Mouse (Mus musculus): ENCODE measurements around the gene Gse1. TPM values are rescaled to one million over a fixed set of nuclear protein-coding genes. Genes with fewer than 3 reads are reported as not detected.

The Gse1 gene
- polyA plus RNA-seq, 1 experiment: 70.4 TPM

DNA sequence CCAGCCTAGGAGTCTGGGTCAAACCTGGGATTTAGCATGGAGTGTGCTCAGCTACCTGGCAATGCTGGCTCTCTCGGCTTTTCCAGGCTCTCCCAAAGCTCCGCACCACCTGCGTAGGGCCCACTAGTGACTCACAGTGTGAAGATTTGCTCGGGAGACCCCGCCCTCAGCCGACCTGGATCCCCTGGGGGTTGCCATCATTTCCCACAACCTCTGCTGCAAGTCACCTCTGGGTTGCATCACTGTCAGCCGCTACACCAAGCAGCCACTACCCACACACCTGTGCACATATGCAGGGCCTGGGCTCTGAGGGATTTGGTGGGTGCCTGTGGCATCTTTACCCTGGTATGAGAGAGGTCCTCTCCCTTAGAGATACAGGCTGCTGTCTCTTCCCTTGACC, 239.3 kb downstream of the Gse1 start:
- DNase-seq (ENCODE audit: low read depth): no peak
- TF ChIP-seq CTCF (IDR thresholded peaks at IDR 0.05; ENCODE audit: borderline replicate concordance, extremely low read depth, insufficient read depth, insufficient read length) (no peak), POLR2A (IDR thresholded peaks at IDR 0.05; ENCODE audit: borderline replicate concordance, extremely low read depth, insufficient read depth, insufficient read length, poor library complexity, severe bottlenecking) (no peak)

DNA sequence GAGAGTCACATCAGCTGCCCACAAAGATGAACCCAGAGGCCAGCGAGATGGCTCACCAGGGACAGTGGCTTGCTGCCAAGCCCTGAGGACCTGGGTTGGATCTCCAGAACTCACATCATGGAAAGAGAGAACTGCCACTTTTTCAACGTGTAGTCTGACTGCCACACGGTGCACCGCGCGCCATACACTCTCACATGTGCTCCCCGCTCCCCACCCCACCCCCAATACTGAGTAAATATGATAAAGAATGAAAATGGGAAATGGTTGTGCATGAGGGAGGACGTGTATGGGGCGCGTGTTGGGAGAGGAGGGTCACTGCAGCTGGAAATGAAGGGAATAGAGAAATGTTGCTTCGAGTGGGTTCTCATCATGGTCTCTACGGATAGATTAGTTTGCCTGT, 241.9 kb downstream of the Gse1 start:
- no peak for DNase-seq (ENCODE audit: low read depth)
- no peak for TF ChIP-seq CTCF (IDR thresholded peaks at IDR 0.05; ENCODE audit: borderline replicate concordance, extremely low read depth, insufficient read depth, insufficient read length)
- no peak for TF ChIP-seq POLR2A (IDR thresholded peaks at IDR 0.05; ENCODE audit: borderline replicate concordance, extremely low read depth, insufficient read depth, insufficient read length, poor library complexity, severe bottlenecking)

DNA sequence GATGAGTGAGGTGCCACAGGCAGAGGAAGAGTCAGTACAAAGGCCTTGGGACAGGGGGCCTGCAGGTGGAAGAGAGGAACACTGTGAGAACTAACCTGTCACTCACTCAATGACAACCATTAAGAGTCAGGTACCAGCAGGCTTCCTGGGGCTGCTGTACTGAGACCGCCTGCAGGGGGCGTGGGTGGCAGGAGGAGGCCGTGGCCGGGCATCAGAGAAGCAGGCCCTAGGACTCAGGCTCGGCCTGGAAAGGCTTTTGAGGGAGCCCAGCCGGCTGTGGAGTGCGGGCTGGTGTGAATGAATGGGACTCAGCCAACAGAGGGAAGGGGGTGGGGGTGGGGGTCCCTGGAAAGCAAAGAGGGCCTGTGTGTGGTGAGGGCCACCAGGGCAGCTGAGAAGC, 242.9 kb downstream of the Gse1 start:
- TF ChIP-seq CTCF (IDR thresholded peaks at IDR 0.05; ENCODE audit: borderline replicate concordance, extremely low read depth, insufficient read depth, insufficient read length): peak; percentile 56
- no peak for TF ChIP-seq POLR2A (IDR thresholded peaks at IDR 0.05; ENCODE audit: borderline replicate concordance, extremely low read depth, insufficient read depth, insufficient read length, poor library complexity, severe bottlenecking)
- DNase-seq (ENCODE audit: low read depth): peak; percentile 74

GRCm38 (mm10) chr8:120471752-120472151, 243.5 kb downstream of the Gse1 start:
- TF ChIP-seq CTCF (IDR thresholded peaks at IDR 0.05; ENCODE audit: borderline replicate concordance, extremely low read depth, insufficient read depth, insufficient read length) (no peak), POLR2A (IDR thresholded peaks at IDR 0.05; ENCODE audit: borderline replicate concordance, extremely low read depth, insufficient read depth, insufficient read length, poor library complexity, severe bottlenecking) (no peak)
- no peak for DNase-seq (ENCODE audit: low read depth)

DNA sequence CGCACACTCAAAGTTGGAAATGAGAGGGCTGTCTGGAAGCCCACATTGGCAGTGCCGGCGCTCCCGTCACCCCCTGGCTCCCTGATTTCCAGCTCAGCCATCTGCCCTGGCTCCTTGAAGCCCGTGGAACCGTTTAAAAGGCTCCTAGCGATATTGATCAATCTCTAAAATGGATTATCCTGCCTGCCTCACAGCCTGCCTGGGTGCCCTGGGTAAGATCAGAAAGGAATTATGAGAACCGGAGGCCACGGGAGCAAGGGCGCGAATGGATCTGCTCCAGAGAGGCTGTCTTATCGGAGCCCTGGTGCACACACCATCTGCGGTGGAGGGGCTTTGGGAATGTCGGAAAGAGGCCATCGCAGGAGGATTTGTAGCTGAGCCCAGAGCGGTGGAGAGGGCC, 244.0 kb downstream of the Gse1 start:
- TF ChIP-seq CTCF (IDR thresholded peaks at IDR 0.05; ENCODE audit: borderline replicate concordance, extremely low read depth, insufficient read depth, insufficient read length): no peak
- no peak for TF ChIP-seq POLR2A (IDR thresholded peaks at IDR 0.05; ENCODE audit: borderline replicate concordance, extremely low read depth, insufficient read depth, insufficient read length, poor library complexity, severe bottlenecking)
- DNase-seq (ENCODE audit: low read depth): peak; percentile 77

DNA sequence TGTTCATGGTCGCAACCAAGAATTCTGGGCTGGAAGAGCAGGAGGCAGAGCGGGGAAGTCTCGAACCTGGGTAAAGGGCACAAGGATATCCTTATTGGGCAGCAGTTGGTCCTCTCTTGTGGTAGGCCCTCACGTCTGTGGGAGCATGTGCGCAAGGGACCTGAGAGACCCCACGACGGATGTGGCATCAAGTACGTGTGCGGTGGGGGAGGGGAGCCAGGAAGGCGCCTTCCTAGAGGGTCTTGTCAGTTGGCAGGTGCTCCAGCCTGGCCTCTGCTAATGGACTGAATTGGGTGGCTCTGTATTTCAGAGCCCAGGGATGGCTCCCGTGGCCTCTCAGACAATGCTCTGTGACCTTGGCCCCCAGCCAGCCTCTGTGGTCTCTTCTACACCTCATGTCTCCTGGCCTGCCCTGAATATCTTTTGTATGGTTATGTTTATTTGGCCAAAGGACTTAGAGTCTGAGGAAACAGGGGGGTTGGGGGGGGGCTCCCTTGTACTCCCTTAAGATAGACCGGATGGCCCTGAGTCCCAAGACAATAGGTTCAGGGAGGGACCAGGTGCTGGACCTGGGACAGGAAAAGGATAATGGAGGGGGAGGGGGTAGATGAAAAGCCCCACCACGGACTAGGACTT, 245.6 kb downstream of the Gse1 start:
- DNase-seq (ENCODE audit: low read depth): no peak

DNA sequence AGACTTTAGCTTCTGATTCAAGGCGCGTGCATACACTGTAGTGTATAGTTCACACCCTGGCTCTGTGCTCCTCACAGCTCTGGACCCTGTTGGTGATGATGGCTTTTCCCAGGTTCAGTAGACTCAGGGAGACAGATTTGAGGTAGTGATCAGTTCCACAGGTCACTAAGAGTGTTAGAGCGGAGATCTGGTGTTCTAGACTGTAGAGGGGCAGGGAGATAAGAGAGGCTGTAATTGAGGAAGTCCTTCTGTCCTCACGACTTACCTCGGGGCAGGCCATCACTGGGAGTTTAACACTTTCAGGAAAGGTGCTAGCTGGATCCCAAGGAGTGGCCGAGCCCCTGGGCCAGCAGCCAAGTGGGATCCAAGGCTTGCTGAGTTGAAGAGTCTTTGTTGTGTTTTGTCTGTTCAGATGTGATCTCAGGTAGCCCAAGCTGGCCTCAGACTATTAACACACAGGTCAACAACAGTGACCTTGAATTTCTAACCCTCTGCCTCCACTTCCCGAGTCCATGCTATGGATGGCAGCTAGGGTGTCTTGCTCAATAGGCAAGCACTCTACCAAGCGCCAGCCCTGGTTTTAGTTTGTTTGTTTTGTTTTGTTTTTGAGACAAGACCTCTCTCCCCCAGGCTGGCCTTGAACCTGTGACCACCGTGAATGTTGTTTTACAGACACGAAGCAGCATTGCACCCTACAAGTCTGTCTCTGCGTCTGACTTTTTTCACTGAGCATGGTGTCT, 246.4 kb downstream of the Gse1 start:
- no peak for DNase-seq (ENCODE audit: low read depth)
- TF ChIP-seq POLR2A (IDR thresholded peaks at IDR 0.05; ENCODE audit: borderline replicate concordance, extremely low read depth, insufficient read depth, insufficient read length, poor library complexity, severe bottlenecking): no peak
- no peak for TF ChIP-seq CTCF (IDR thresholded peaks at IDR 0.05; ENCODE audit: borderline replicate concordance, extremely low read depth, insufficient read depth, insufficient read length)

More for the DNA sequence above, 245.6 kb downstream of the Gse1 start:
- TF ChIP-seq POLR2A (IDR thresholded peaks at IDR 0.05; ENCODE audit: borderline replicate concordance, extremely low read depth, insufficient read depth, insufficient read length, poor library complexity, severe bottlenecking) (no peak), CTCF (IDR thresholded peaks at IDR 0.05; ENCODE audit: borderline replicate concordance, extremely low read depth, insufficient read depth, insufficient read length) (no peak)

GRCm38 (mm10) chr8:120475462-120476201, 247.4 kb downstream of the Gse1 start:
- DNase-seq (ENCODE audit: low read depth): no peak
- TF ChIP-seq CTCF (IDR thresholded peaks at IDR 0.05; ENCODE audit: borderline replicate concordance, extremely low read depth, insufficient read depth, insufficient read length) (no peak), POLR2A (IDR thresholded peaks at IDR 0.05; ENCODE audit: borderline replicate concordance, extremely low read depth, insufficient read depth, insufficient read length, poor library complexity, severe bottlenecking) (no peak)

DNA sequence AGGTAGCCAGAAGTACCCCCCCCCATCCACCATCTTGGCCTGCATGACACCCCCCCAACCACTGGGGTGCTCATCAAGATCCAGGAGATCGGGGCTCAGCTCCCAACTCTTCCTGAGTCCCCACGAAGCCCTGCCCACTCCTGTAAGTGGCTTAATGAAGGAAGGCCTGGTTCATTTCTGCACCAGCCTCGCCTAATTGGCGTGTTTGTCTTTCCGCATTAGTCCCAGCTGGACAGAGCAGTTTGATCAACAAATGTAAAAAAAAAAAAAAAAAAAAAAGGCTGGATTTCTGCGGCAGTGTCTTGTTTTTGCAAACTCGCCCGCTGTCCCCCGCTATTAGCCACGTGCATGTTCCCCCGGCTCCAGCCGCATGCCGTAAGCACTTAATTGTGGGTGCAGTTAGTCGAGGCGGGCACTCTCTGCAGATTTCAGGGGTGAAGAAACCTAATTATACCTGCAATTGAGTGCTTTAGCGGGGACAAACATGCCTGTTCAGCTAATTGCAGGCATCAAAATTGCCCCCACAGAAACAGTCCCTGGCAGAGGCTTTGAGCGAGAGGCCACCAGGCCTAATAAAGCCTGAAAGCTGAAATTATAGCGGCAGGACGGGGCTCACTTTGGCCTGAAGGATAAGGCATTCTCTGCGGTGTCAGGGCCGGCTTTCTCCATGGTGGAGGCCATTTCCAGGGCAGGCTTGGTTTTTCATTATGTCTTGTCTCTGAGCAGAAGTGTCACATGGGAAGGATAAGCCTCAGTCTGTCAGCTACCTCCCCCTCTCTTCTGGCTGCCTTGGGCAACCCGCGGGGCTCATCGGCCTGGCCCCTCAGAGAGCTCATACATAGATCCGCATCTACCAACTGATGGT, 248.7 kb downstream of the Gse1 start:
- peak; percentile 92 for DNase-seq (ENCODE audit: low read depth)
- no peak for TF ChIP-seq POLR2A (IDR thresholded peaks at IDR 0.05; ENCODE audit: borderline replicate concordance, extremely low read depth, insufficient read depth, insufficient read length, poor library complexity, severe bottlenecking)
- no peak for TF ChIP-seq CTCF (IDR thresholded peaks at IDR 0.05; ENCODE audit: borderline replicate concordance, extremely low read depth, insufficient read depth, insufficient read length)

- DNase-seq (ENCODE audit: low read depth): no peak
- TF ChIP-seq POLR2A (IDR thresholded peaks at IDR 0.05; ENCODE audit: borderline replicate concordance, extremely low read depth, insufficient read depth, insufficient read length, poor library complexity, severe bottlenecking) (no peak), CTCF (IDR thresholded peaks at IDR 0.05; ENCODE audit: borderline replicate concordance, extremely low read depth, insufficient read depth, insufficient read length) (no peak)
Measured at GRCm38 (mm10) chr8:120478754-120479153, 250.5 kb downstream of the Gse1 start.

Data from brain, embryonic 14.5 days (tissue).